Mouse (Mus musculus): ENCODE measurements at regions not wholly inside any gene's neighbourhood (a gene's known extent, or its start where the extent isn't known, plus 50 kb on each side); places are given as distances from the start of the nearest gene placed in this dataset.

DNA sequence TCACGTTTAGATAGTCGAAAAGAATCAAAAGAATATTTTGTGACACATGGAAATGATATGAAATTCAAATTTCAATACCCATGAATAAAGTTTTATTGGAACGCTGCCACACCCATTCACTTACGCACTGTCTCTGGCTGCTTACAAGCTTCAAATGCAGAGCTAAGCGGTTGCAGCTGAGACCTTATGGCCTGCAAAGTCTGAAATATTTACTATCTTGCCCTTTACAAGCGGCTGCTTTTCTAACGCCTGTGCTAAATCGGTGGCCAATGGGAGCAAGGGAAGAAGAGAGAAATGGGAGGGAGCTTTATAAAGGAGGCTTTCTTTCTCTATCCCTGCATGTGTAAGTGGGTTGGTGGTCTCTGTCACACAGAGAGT, 97.9 kb downstream of the Dkk1 start:
- H3K27me3 ChIP-seq (replicated peaks; ENCODE audit: insufficient read depth, low read length) = no peaks in the 10 kb centered on the region
- no peak overlapping the region for H3K4me2 ChIP-seq (replicated peaks; ENCODE audit: low read depth, low read length)
- ATAC-seq (no peak), DNase-seq (ENCODE audit: low spot score) (no peak)
- TF ChIP-seq CTCF (IDR thresholded peaks at IDR 0.05) (no peak), EP300 (IDR thresholded peaks at IDR 0.05) (no peak)
- WGBS = 67% methylated on average over 8 of the region's 8 CpGs
- no peaks in the 10 kb centered on the region for H3K4me1 ChIP-seq (ENCODE audit: insufficient read depth, low read depth, low read length)
- H3K9me3 ChIP-seq (ENCODE audit: low read length) = no peaks in the 10 kb centered on the region
- H3K4me3 ChIP-seq (ENCODE audit: low read depth, low read length) = no peak overlapping the region
- no peak overlapping the region for H3K9ac ChIP-seq (replicated peaks; ENCODE audit: low read depth)
- H3K36me3 ChIP-seq (ENCODE audit: insufficient read depth, low read length) = no peaks in the 10 kb centered on the region
- no peak overlapping the region for H3K27ac ChIP-seq (ENCODE audit: low read length)

DNA sequence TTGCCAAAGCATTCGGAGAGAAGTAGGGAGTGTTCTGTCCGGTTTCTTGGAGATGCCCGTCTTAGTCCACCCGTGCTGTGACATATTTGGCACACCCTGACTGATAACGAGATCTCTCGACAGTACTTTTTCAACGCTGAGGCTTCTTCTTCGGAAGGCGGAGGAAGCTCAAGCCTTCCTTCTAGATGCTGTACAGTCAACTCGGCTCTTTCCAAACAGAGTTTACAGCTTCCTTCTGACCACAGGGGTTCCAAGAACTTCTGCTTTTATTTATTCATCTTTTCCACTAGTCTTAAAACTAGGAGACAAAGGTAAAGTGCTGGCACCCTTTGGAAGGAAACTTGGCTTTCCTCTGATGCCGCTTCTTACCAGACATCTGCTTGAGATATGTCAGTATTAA, 96.8 kb downstream of the Dkk1 start:
- DNase-seq (ENCODE audit: low spot score) (no peak), ATAC-seq (no peak)
- Histone ChIP-seq H3K4me2 (replicated peaks; ENCODE audit: low read depth, low read length) (no peak overlapping the region), H3K4me1 (ENCODE audit: insufficient read depth, low read depth, low read length) (no peaks in the 10 kb centered on the region), H3K27me3 (replicated peaks; ENCODE audit: insufficient read depth, low read length) (no peaks in the 10 kb centered on the region), H3K36me3 (ENCODE audit: insufficient read depth, low read length) (no peaks in the 10 kb centered on the region), H3K27ac (ENCODE audit: low read length) (no peak overlapping the region), H3K9ac (replicated peaks; ENCODE audit: low read depth) (no peak overlapping the region), H3K4me3 (ENCODE audit: low read depth, low read length) (no peak overlapping the region), H3K9me3 (ENCODE audit: low read length) (no peaks in the 10 kb centered on the region)
- WGBS = 78% methylated on average over 11 of the region's 11 CpGs
- TF ChIP-seq EP300 (IDR thresholded peaks at IDR 0.05) (no peak), CTCF (IDR thresholded peaks at IDR 0.05) (no peak)

DNA sequence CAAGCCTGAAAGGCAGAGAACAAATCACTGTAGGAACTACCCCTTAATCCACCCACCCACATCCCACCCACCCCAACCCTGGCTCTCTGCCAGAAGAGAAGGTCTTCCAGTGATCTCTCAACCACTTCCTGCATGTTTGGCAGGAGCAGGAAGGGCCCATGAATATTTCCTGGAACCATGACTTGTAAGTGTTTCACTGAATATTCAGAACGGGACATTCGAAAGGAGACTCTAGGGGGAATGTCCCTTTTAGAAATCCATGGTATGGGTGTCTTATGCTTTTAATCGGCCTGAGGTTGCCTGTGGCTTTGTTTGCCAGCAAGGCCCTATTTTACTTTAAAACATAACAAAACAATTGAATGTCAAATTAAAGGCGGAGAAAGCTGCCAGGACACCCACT, 66.0 kb downstream of the Dkk1 start:
- no peak overlapping the region for H3K4me3 ChIP-seq (ENCODE audit: low read depth, low read length)
- H3K9ac ChIP-seq (replicated peaks; ENCODE audit: low read depth) = no peak overlapping the region
- WGBS = 47% methylated on average over 4 of the region's 4 CpGs
- no peak overlapping the region for H3K27ac ChIP-seq (ENCODE audit: low read length)
- no peaks in the 10 kb centered on the region for H3K9me3 ChIP-seq (ENCODE audit: low read length)
- no peak for DNase-seq (ENCODE audit: low spot score)
- ATAC-seq = no peak
- no peaks in the 10 kb centered on the region for H3K36me3 ChIP-seq (ENCODE audit: insufficient read depth, low read length)
- TF ChIP-seq EP300 (IDR thresholded peaks at IDR 0.05) (no peak), CTCF (IDR thresholded peaks at IDR 0.05) (no peak)
- no peaks in the 10 kb centered on the region for H3K4me1 ChIP-seq (ENCODE audit: insufficient read depth, low read depth, low read length)
- no peak overlapping the region for H3K4me2 ChIP-seq (replicated peaks; ENCODE audit: low read depth, low read length)
- no peaks in the 10 kb centered on the region for H3K27me3 ChIP-seq (replicated peaks; ENCODE audit: insufficient read depth, low read length)

DNA sequence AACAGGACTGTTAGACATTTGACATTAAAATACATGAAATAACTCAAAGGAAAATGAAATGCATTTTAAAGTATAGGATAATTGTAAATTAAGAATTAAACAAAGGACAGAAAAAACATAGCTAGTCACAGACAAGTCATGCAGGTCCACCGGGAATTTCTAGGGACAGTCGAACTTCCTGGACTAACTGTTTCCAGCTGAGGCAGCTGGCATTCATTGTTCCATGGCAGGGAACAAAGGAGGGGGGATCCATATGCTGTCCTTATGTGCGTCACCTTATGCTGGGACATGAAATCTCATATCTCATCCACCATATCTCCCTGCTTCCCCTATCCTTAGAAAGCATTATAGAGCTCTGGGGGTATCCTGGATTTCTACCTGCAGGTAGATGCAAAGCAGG, 59.7 kb downstream of the Dkk1 start:
- H3K4me1 ChIP-seq (ENCODE audit: insufficient read depth, low read depth, low read length) = no peaks in the 10 kb centered on the region
- H3K9ac ChIP-seq (replicated peaks; ENCODE audit: low read depth) = no peak overlapping the region
- 55% methylated on average over 3 of the region's 3 CpGs for WGBS
- no peak for TF ChIP-seq EP300 (IDR thresholded peaks at IDR 0.05)
- TF ChIP-seq CTCF (IDR thresholded peaks at IDR 0.05) = no peak
- DNase-seq (ENCODE audit: low spot score) = no peak
- H3K36me3 ChIP-seq (ENCODE audit: insufficient read depth, low read length) = no peaks in the 10 kb centered on the region
- no peak overlapping the region for H3K27ac ChIP-seq (ENCODE audit: low read length)
- no peak overlapping the region for H3K4me2 ChIP-seq (replicated peaks; ENCODE audit: low read depth, low read length)
- H3K9me3 ChIP-seq (ENCODE audit: low read length) = no peaks in the 10 kb centered on the region
- no peaks in the 10 kb centered on the region for H3K27me3 ChIP-seq (replicated peaks; ENCODE audit: insufficient read depth, low read length)
- no peak overlapping the region for H3K4me3 ChIP-seq (ENCODE audit: low read depth, low read length)
- no peak for ATAC-seq

DNA sequence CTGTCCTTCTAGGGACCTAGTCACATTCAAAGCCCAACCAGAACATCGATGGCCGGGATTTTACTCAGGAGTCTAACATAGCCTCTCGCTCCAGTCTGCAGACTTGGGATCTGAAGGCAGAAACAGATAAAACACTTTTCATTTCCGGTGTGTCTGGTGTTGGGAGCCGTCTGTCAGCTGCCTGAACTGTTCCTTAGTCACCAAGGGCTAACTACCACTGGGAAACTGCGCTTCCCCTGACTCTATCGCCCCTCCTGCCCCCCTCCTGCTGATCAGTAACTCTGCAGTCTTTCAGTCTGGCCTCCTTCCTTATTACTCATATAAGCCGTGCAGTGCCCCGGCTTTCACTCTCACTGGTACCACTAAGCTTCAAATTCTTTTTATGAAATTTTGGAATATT, 58.5 kb downstream of the Dkk1 start:
- ATAC-seq = no peak
- no peak overlapping the region for H3K4me2 ChIP-seq (replicated peaks; ENCODE audit: low read depth, low read length)

More for the DNA sequence above, 58.5 kb downstream of the Dkk1 start:
- no peak overlapping the region for H3K4me3 ChIP-seq (ENCODE audit: low read depth, low read length)
- no peaks in the 10 kb centered on the region for H3K36me3 ChIP-seq (ENCODE audit: insufficient read depth, low read length)
- H3K4me1 ChIP-seq (ENCODE audit: insufficient read depth, low read depth, low read length) = no peaks in the 10 kb centered on the region
- DNase-seq (ENCODE audit: low spot score) = peak; percentile 5
- TF ChIP-seq CTCF (IDR thresholded peaks at IDR 0.05) (no peak), EP300 (IDR thresholded peaks at IDR 0.05) (no peak)
- no peaks in the 10 kb centered on the region for H3K27me3 ChIP-seq (replicated peaks; ENCODE audit: insufficient read depth, low read length)
- no peak overlapping the region for H3K27ac ChIP-seq (ENCODE audit: low read length)
- H3K9ac ChIP-seq (replicated peaks; ENCODE audit: low read depth) = no peak overlapping the region
- no peaks in the 10 kb centered on the region for H3K9me3 ChIP-seq (ENCODE audit: low read length)
- 51% methylated on average over 9 of the region's 9 CpGs for WGBS

Data from lung, postnatal 0 days (tissue).